In the genomic region with DNA sequence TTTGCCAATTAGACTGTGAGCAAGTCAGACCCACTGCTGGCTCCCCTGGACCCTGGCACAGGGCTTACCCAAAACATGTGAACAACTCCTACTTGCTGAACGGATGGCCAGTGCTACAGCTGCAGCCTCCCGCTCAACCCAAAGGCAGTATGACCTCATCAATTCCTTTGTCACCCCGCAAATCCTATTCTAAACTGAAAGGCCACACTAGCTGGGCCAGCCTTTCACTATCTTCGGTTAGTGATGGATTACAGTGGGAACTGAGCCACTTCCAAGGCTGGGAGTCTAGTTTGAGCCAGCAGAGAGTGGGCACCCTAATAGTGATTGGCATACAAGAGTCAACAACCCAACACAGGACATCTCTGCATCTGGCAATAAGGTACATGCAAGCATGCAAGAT, we compare ENCODE assay signal across 9 mouse cellular contexts. TPM values are rescaled to one million over a fixed set of nuclear protein-coding genes. Genes with fewer than 3 reads are reported as not detected.
DNase-seq lines count a peak whose midpoint lies in the region; ATAC-seq and TF ChIP-seq lines count a peak whose summit lies in the region.
"Had no signal": no experiment of that assay in that cellular context is flagged by ENCODE, and none has a peak within 500 bp of the region (broad histone marks: within the 10 kb centered on the region; RNA-seq: fewer than 3 reads in every experiment).

No protein-coding gene starts in this region.

- peak overlapping the region; percentile 91 for H3K27ac ChIP-seq in heart, embryonic 16.5 days (ENCODE audit: low read length)
- 0 out of 2 replicates have a peak overlapping the region, but pooled peaks have one; percentile 86 for H3K27ac ChIP-seq in lung, postnatal 0 days (ENCODE audit: low read length)

- H3K36me3 ChIP-seq in heart, embryonic 16.5 days (ENCODE audit: control insufficient read depth, insufficient read depth): peaks cover 18% of the 10 kb centered on the region
- H3K36me3 ChIP-seq in lung, postnatal 0 days (ENCODE audit: insufficient read depth, low read length): peaks cover 11% of the 10 kb centered on the region; the same call in 1 of the 2 replicates

- 0% methylated on average over 4 of the region's 4 CpGs for WGBS in heart, embryonic 16.5 days
- WGBS in lung, postnatal 0 days: under 1% methylated on average over 4 of the region's 4 CpGs

- H3K4me1 ChIP-seq in heart, embryonic 16.5 days (ENCODE audit: control insufficient read depth, insufficient read depth, low read length): peaks cover 21% of the 10 kb centered on the region
- peaks cover 5% of the 10 kb centered on the region for H3K4me1 ChIP-seq in lung, postnatal 0 days (ENCODE audit: insufficient read depth, low read depth, low read length)

- H3K4me3 ChIP-seq in heart, embryonic 16.5 days (ENCODE audit: low read length): peak overlapping the region; percentile 94
- H3K4me3 ChIP-seq in lung, postnatal 0 days (ENCODE audit: low read depth, low read length): peak overlapping the region; percentile 75

- peak overlapping the region; percentile 85 for H3K4me2 ChIP-seq in heart, embryonic 16.5 days (ENCODE audit: low read depth, low read length)
- H3K4me2 ChIP-seq in lung, postnatal 0 days (replicated peaks; ENCODE audit: low read depth, low read length): peak overlapping the region; percentile 82

- ATAC-seq in cerebellum, adult (ENCODE audit: insufficient number of reproducible peaks, low FRiP score, low TSS enrichment): no peak
- ATAC-seq in heart, embryonic 16.5 days (replicated peaks; ENCODE audit: extremely low read depth, insufficient read depth, low FRiP score): no peak
- no peak for ATAC-seq in lung, postnatal 0 days
- ATAC-seq in inflammation-experienced regulatory T-cells, adult 6 months: no peak

- TF ChIP-seq EP300 in lung, postnatal 0 days (IDR thresholded peaks at IDR 0.05): no peak

- no peaks in the 10 kb centered on the region for H3K27me3 ChIP-seq in heart, embryonic 16.5 days (ENCODE audit: control insufficient read depth, insufficient read depth, low read length)
- no peaks in the 10 kb centered on the region for H3K27me3 ChIP-seq in lung, postnatal 0 days (replicated peaks; ENCODE audit: insufficient read depth, low read length)
- H3K27me3 ChIP-seq: Patski had no signal

- no peak for TF ChIP-seq CTCF in lung, postnatal 0 days (IDR thresholded peaks at IDR 0.05)

- H3K9me3 ChIP-seq in heart, embryonic 16.5 days (replicated peaks; ENCODE audit: control insufficient read depth, low read length): no peaks in the 10 kb centered on the region
- no peaks in the 10 kb centered on the region for H3K9me3 ChIP-seq in lung, postnatal 0 days (ENCODE audit: low read length)

- peak overlapping the region; percentile 96 for H3K9ac ChIP-seq in heart, embryonic 16.5 days (ENCODE audit: low read length)
- peak overlapping the region; percentile 80 for H3K9ac ChIP-seq in lung, postnatal 0 days (replicated peaks; ENCODE audit: low read depth)

- DNase-seq in cerebellum, adult 11 months: peak; percentile 17
- peak; percentile 60 for DNase-seq in 416B (ENCODE audit: low read depth)
- peak; percentile 21 to 22 for DNase-seq in cerebellum, postnatal 10 days
- DNase-seq in lung, postnatal 0 days (ENCODE audit: low spot score): peak; percentile 31
- peak; percentile 12 for DNase-seq in thymus, postnatal 14 days

RNA-seq across cellular contexts. Expression of gene Dgcr8, which starts 0.9 kb away (rescaled TPM):
- polyA plus RNA-seq in heart, embryonic 16.5 days (2015; fragmentation: Nextera tagmentation; extraction: Ambion mirVana): 19.0 and 20.3 TPM in 2 replicates
- polyA plus RNA-seq in lung, postnatal 0 days (2015; fragmentation: Nextera tagmentation; extraction: Ambion mirVana): 13.3 and 14.4 TPM in 2 replicates
- polyA plus RNA-seq in inflammation-experienced regulatory T-cells, adult 6 months (2017; shearing (Covaris generic)): 10 to 100 TPM; 16.6 to 29.7 (median 19.9) TPM

RNA-seq across cellular contexts. Expression of gene Gm49776, which starts 30.0 kb away (rescaled TPM):
- polyA plus RNA-seq in heart, embryonic 16.5 days (2015; fragmentation: Nextera tagmentation; extraction: Ambion mirVana): 3.2 TPM in 1 of 2 replicates, not detected in the other
- polyA plus RNA-seq in lung, postnatal 0 days (2015; fragmentation: Nextera tagmentation; extraction: Ambion mirVana): 2.2 and 2.5 TPM in 2 replicates
- polyA plus RNA-seq in inflammation-experienced regulatory T-cells, adult 6 months (2017; shearing (Covaris generic)): not detected

RNA-seq across cellular contexts. Expression of gene Ranbp1, which starts 39.6 kb away (rescaled TPM):
- polyA plus RNA-seq in heart, embryonic 16.5 days (2015; fragmentation: Nextera tagmentation; extraction: Ambion mirVana): 295 and 343 TPM in 2 replicates
- polyA plus RNA-seq in lung, postnatal 0 days (2015; fragmentation: Nextera tagmentation; extraction: Ambion mirVana): 155 and 163 TPM in 2 replicates
- 100 to 1,000 TPM; 141 to 268 (median 158) TPM for polyA plus RNA-seq in inflammation-experienced regulatory T-cells, adult 6 months (2017; shearing (Covaris generic))

RNA-seq across cellular contexts. Expression of gene Trmt2a, which starts 39.7 kb away (rescaled TPM):
- polyA plus RNA-seq in heart, embryonic 16.5 days (2015; fragmentation: Nextera tagmentation; extraction: Ambion mirVana): 65.9 and 69.9 TPM in 2 replicates
- polyA plus RNA-seq in lung, postnatal 0 days (2015; fragmentation: Nextera tagmentation; extraction: Ambion mirVana): 39.2 and 39.7 TPM in 2 replicates
- polyA plus RNA-seq in inflammation-experienced regulatory T-cells, adult 6 months (2017; shearing (Covaris generic)): 10 to 100 TPM; 31.1 to 45.8 (median 38.5) TPM

RNA-seq across cellular contexts. Expression of gene Zdhhc8, which starts 53.2 kb away (rescaled TPM):
- polyA plus RNA-seq in heart, embryonic 16.5 days (2015; fragmentation: Nextera tagmentation; extraction: Ambion mirVana): 16.3 and 22.7 TPM in 2 replicates
- polyA plus RNA-seq in lung, postnatal 0 days (2015; fragmentation: Nextera tagmentation; extraction: Ambion mirVana): 12.9 and 13.9 TPM in 2 replicates
- polyA plus RNA-seq in inflammation-experienced regulatory T-cells, adult 6 months (2017; shearing (Covaris generic)): 1 to 10 TPM in 2 of 3 experiments, under 1 TPM in 1; 0.67 to 1.7 (median 1.5) TPM
